Mouse (Mus musculus): ENCODE data around the gene Fmn2.

Gene Fmn2

DNA sequence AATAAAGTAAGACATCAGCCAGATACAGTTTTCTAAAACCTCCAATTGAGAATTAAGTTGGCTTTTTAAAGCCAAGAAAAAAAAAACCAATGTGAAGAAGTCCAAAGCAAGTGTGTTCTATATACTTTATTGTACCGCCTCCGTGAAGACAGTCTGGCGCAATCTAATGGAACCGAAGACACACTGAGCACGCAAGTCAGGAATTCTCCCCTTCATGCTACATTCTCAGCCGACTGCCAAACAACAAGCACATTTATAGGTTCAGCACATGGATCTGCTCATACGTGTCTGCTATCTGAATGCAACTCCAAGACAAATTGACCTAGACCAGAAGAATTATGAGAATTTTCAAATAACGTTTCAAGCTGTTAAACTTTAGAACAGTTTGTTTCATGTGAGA, 169.2 kb downstream of the Fmn2 start:
- no peak for DNase-seq

GRCm38 (mm10) chr1:174674586-174674985, 173.0 kb downstream of the Fmn2 start:
- DNase-seq = no peak

DNA sequence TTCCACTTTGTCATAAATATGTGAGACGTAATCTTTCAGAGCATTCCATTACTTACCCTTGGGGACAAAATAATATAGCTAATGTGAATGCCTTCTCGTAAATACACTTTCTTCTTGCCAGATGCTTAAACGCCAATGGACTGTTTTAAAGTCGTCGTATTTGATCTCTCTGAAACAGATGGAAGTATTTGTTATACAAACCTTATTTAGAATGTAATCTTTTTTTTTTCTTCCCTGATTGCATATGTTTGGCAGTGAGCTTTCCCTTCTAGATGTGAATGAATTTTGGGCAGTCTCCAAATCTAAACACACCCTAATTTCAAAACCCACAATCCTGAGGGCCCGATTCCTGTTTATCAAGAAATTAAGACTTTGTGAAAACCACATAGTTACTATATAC, 173.7 kb downstream of the Fmn2 start:
- no peak for DNase-seq

- DNase-seq = no peak
Observed at GRCm38 (mm10) chr1:174676187-174676586, 174.6 kb downstream of the Fmn2 start.

- no peak for DNase-seq
Observed at GRCm38 (mm10) chr1:174677211-174677610, 175.6 kb downstream of the Fmn2 start.

DNA sequence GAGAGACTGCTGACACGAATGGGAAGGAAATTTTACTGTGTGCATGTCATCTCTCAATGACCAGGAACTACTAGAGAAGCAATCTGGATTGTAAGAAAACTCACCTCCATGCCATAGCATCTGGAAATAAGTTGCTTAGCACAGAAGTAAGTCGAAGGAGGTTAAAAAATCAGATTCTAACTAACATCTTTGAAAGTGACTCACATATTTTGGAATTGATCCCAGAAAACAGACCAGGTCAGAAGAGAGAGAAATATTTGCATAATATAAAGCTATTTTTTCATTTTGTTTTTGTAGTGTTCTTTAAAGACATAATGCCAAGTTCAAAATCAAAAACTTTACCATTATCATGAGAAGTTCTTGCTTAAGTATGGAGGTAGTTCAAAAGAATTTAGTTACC, 187.7 kb downstream of the Fmn2 start:
- no peak for DNase-seq

DNA sequence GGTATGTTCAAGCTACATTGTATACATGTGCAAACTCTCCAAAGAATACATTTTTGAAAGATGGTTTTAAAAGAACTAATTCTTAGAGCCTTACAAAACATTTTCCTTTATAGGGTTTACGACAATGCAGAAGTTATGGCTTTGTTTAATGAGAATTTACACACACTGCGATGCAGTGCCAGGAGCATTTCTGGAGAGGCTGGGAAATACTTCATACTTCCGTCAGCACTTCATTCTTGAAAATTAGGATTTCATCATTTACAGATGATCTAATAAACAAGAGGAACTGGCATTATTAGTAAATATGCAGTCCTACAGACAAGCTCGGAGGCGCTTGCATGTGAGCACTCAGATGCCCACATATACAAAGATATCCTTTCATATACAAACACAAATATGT, 199.2 kb downstream of the Fmn2 start:
- no peak for DNase-seq

DNA sequence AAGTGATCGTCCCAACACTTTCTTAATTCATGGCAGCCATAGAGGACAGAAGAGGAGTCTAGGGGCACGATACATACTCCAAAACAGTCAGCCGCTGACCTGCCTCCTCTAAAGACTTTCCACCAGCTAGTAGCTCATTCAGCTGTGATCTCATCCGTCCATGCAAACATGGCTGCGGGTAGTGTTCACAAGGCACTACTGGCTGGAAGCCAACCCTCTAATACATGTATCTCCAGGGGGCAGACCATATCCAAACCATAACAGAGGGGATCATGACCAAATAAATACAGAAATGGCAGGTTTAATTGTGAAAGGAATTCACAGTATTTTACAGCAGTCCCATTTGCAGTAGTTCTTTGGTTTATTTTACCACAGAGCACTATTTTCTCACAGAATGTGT, 200.2 kb downstream of the Fmn2 start:
- no peak for DNase-seq

GRCm38 (mm10) chr1:174703909-174704308, 202.3 kb downstream of the Fmn2 start:
- no peak for DNase-seq

GRCm38 (mm10) chr1:174719729-174720458, 218.3 kb downstream of the Fmn2 start:
- no peak for DNase-seq

DNA sequence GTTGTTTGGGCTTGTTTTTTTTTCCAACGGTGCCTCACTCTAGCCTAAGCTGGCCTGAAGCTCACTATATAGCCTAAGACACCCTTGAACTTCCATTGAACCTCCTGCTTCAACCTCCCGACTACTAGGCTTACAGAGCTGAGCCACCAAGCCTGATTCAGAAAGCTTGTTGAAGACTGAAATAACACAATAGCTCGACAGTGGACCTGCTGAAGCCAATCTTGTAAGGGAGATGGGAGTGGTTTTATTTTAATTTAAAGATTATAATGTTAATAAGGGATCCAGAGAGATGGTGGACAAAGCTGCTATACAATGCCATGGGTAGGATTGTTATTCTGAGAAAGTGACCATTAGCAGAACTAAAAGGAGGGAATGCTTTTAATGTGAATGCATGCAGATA, 227.1 kb downstream of the Fmn2 start:
- DNase-seq = no peak

- DNase-seq = no peak
Observed at GRCm38 (mm10) chr1:174732715-174733114, 231.1 kb downstream of the Fmn2 start.

DNA sequence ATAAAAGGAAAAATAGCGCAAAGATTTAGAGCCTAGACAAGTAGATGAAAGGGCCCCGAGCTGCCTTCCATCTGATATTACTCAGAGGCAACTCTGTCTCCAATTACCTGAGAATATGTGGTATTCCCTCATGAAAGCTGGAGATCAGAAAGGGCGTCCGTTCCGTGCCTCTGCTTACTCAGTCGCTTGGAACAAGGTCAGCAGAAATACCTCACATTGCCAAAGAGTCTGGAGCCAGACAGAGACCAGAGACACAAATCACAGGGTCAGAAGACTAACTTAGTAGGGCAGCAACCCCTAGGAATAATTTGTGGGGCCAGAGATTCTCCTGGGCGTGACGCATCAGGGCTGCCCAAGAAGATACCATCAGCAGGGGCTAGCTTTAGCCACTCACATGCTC, 237.3 kb downstream of the Fmn2 start:
- DNase-seq = peak; percentile 47 to 54

- peak in 1 of 2 experiments; percentile 50 for DNase-seq
Observed at GRCm38 (mm10) chr1:174742667-174743066, 241.0 kb downstream of the Fmn2 start.

- peak; percentile 14 to 35 for DNase-seq
Observed at GRCm38 (mm10) chr1:174748520-174748919, 246.9 kb downstream of the Fmn2 start.

DNA sequence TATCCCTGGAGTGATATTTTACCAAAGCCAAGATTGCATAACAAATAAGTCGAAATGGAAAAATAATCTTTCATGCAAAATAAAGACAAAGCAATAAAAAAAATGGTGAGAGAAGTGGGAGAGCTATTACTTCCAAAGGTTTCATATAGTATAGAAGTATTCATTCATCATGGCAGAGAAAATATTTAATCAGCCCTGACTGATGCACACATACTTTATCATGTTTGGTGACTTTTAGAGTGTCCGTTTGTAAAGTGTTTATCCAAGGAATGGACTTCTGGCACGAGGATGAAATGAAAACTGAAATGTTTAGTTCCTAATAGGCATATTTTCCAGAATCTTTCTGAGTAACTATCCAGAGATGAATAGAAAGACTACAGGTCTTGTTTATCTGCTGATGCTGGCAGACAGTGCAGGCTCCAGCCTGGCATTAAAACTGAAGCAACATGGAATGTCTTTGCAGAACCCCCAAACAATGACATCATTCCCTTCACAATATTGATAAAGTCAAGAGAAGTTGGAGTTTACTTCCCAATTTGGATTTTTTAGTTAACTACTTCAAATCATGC, 249.4 kb downstream of the Fmn2 start:
- no peak for DNase-seq

GRCm38 (mm10) chr1:174759354-174759753, 257.7 kb downstream of the Fmn2 start:
- no peak for DNase-seq

DNA sequence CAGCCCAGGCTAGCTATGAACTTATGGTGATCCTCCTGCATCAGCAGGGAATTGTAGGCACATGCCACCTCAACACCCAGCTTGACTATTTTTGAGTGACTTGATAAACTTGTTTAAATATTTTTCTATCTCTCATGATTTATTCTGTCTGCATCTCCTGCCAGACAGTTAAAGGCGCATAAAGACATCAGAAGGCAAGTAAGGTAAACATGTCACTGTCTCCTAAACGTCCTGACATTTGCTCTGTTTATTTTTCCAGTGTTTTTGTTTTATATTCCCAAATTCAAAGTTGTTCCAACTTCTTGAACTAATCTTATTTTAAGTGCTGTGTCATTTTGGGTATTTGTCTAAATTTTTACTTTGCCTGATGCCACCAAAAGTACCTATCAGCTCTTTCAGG, 264.1 kb downstream of the Fmn2 start:
- no peak for DNase-seq

DNA sequence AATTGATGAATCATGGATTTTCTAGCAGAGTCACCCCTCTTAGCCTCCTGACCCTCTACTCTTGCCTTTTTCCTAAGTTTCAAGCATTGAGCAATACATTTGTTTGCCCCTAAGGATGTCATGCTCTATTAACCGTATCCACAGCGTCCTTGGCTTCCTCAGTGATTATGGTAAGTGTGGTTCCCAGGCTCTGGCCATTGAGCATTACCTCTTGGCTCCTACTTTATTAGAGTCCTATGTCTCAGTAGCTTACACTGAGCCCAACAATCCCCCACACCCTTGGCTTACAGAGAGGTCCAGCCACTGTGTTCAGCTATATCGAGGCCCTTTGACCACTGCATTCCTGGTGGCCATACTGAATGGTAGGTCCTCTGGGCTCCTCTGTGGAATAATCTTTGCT, 265.2 kb downstream of the Fmn2 start:
- DNase-seq = peak in 1 of 2 experiments; percentile 8

DNA sequence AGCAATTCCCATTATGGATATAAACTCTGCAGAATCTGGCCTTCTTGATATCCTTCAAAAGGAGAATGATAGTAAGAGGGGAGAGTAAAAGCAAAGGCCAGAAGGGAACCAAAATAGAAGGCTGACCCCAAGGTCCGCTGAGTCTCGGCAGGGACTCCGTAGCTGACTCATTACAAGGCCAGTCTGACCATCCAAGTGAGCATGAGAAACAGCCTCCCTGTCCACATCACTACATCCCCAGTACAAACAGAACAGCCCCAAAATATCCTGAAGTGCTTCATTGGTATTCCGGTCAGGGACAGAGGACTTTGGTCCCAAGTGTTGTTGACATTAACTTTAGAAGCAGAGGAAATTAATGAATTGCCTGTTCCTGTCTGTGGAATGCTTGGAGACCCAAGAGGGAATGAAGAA, 270.3 kb downstream of the Fmn2 start:
- DNase-seq = peak; percentile 13 to 25

DNA sequence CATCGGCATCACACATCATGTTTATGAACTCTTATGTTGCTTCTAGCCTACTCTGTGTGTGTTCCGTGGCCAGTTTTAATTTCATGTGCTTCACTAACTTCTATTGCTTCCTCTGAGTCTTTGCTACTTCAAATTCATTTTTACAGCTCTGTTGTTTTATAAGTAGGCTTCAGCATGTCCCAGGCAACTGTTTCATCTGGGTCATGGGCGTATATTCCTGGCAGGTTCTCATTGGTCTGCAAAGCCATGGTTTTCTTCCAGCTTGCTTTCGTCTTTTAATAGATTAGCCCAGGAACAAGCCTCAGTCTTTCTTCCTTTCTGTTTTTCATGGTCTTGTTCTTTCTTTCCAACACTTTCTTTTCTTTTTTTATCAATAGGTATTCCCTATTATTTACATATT, 279.4 kb downstream of the Fmn2 start:
- DNase-seq = no peak

- DNase-seq = no peak
Observed at GRCm38 (mm10) chr1:174788617-174789016, 287.0 kb downstream of the Fmn2 start.

DNA sequence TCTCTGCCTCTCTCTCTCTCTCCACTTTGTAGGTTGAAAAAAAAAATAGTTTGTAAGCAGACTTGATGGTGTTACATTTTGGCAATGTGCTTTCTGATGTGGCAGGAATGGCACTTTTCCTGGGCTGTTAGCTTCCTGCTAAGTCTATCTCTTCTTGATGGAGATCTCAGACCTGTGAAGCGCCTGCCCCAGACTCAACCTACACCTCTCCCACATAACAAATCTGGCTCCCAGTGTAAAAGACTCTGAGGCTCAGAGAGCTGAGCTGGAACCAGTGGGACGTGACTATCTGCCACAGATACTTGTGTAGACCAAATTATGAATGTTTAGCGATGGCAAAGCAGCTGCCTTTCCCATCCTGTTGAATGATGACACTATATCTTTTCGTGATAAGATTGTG, 310.2 kb downstream of the Fmn2 start:
- no peak for DNase-seq

DNA sequence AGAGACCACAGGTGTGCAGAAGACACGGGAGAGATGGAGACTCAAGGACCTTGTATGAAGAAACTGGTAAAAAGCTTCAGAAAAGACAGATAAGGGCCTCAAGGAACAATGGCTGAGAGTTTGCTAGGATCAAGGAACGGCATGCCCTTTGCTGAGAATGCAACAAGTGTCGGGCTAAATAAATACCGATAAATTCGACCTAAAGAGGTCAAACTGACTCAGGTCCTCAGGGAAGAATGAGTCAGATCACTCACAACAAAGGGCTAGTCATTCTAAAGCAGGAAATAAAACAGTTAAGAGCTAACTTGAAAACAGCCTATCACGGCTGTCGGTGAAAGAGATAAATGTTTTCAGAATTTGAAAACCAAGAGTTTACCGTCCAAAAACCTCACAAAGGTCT, 324.9 kb downstream of the Fmn2 start:
- DNase-seq = no peak

DNA sequence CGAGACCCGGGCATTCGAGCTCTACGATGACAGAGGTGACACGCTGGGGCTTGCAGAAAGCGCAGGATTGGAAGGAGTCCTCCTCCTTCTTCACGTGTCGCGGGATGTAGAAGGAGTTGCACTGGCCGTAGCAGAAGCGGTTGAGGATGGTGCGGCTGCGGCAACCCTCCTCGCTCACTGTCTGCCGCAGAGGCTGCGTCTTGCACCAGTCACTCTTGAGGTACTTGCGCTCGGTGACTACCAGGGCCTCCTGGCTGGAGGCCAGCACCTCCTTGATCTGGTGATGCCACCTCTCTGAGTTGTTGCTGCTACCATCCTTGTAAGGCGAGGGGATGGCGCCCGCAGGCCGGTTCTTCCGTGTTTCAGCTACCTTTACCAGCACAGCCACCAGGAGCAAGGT, 335.2 kb downstream of the Fmn2 start:
- DNase-seq = no peak

Measured in kidney, postnatal 36 days (tissue).